Mouse (Mus musculus): ENCODE measurements around the gene Enho. TPM values are rescaled to one million over a fixed set of nuclear protein-coding genes. Genes with fewer than 3 reads are reported as not detected.
A peak's percentile ranks its signal among the peaks of the same experiment; 100 is the strongest.

The Enho gene
- total and polyA plus RNA-seq, 2 experiments from 2014 or later = 146 to 217 TPM

DNA sequence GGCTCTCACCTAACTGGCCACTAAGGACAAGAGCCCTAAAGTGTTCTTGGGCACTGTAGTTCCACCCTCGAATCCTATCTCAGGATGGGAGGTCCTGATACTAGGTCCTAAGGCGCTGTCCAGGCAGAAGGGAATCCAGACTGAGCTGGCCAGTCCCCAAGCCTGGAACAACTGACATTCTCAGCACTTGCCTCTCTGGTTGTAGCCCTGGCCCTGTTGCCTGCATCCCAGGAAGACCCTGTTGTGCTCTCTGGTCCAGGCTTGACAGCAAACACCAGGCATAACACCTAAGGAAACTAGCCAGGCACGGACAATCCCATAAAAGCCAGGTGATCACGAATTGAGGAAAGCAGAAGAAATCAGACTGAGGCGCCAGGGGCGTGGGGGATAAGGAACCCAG is 42.7 kb upstream of the Enho start:
- Histone ChIP-seq H3K4me1 (ENCODE audit: insufficient read depth, low read length) (0 out of 2 replicates have a peak, but pooled peaks cover 3% of the 10 kb centered on the region), H3K4me2 (ENCODE audit: low read depth, low read length, poor library complexity, severe bottlenecking) (no peak overlapping the region), H3K9ac (replicated peaks; ENCODE audit: low read length, poor library complexity, severe bottlenecking) (no peak overlapping the region; the same call in 1 of the 2 replicates), H3K27me3 (ENCODE audit: insufficient read depth, low read length) (no peaks in the 10 kb centered on the region), H3K4me3 (ENCODE audit: low read depth, low read length) (0 out of 2 replicates have a peak overlapping the region, but pooled peaks have one; percentile 0), H3K36me3 (ENCODE audit: insufficient read depth, low read length) (no peaks in the 10 kb centered on the region), H3K27ac (ENCODE audit: low read depth, low read length) (no peak overlapping the region), H3K9me3 (ENCODE audit: low read length) (no peaks in the 10 kb centered on the region)
- no peak for TF ChIP-seq CTCF (IDR thresholded peaks at IDR 0.05)
- ATAC-seq (ENCODE audit: low FRiP score) = no peak
- WGBS = 25% methylated on average over 6 of the region's 6 CpGs
- no peak for DNase-seq (ENCODE audit: low spot score)

GRCm38 (mm10) chr4:41681947-41682346 is 41.8 kb upstream of the Enho start:
- no peaks in the 10 kb centered on the region for H3K36me3 ChIP-seq (ENCODE audit: insufficient read depth, low read length)
- H3K27me3 ChIP-seq (ENCODE audit: insufficient read depth, low read length) = no peaks in the 10 kb centered on the region
- no peak overlapping the region for H3K9ac ChIP-seq (replicated peaks; ENCODE audit: low read length, poor library complexity, severe bottlenecking)
- TF ChIP-seq CTCF (IDR thresholded peaks at IDR 0.05) = no peak
- 67% methylated on average over 10 of the region's 10 CpGs for WGBS
- ATAC-seq (ENCODE audit: low FRiP score) (no peak), DNase-seq (ENCODE audit: low spot score) (no peak)
- H3K9me3 ChIP-seq (ENCODE audit: low read length) = no peaks in the 10 kb centered on the region
- 0 out of 2 replicates have a peak, but pooled peaks cover 3% of the 10 kb centered on the region for H3K4me1 ChIP-seq (ENCODE audit: insufficient read depth, low read length)
- H3K4me2 ChIP-seq (ENCODE audit: low read depth, low read length, poor library complexity, severe bottlenecking) = no peak overlapping the region
- H3K4me3 ChIP-seq (ENCODE audit: low read depth, low read length) = no peak overlapping the region
- H3K27ac ChIP-seq (ENCODE audit: low read depth, low read length) = no peak overlapping the region

DNA sequence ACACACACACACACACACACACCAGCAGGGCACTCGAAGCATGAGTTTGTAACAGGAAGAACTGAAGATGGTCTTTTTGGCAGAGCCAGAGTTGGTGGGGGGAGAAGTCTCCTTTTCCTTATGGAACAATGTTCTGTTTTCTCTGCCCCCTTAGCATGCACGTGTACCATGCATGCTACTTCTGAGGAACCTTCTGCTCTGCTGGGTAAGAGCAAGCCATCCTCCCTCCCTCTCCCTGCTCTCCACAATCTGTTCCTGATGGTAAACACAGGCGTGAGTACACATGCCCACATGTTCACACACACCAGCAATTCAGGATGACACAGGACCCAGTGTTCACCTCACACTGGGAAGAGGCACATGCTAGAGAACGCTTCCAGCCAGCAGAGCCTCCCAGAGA is 41.1 kb upstream of the Enho start:
- Histone ChIP-seq H3K4me2 (ENCODE audit: low read depth, low read length, poor library complexity, severe bottlenecking) (no peak overlapping the region), H3K4me1 (ENCODE audit: insufficient read depth, low read length) (0 out of 2 replicates have a peak, but pooled peaks cover 3% of the 10 kb centered on the region), H3K27ac (ENCODE audit: low read depth, low read length) (no peak overlapping the region), H3K36me3 (ENCODE audit: insufficient read depth, low read length) (no peaks in the 10 kb centered on the region), H3K27me3 (ENCODE audit: insufficient read depth, low read length) (no peaks in the 10 kb centered on the region), H3K9me3 (ENCODE audit: low read length) (no peaks in the 10 kb centered on the region), H3K9ac (replicated peaks; ENCODE audit: low read length, poor library complexity, severe bottlenecking) (no peak overlapping the region), H3K4me3 (ENCODE audit: low read depth, low read length) (no peak overlapping the region)
- ATAC-seq (ENCODE audit: low FRiP score) (no peak), DNase-seq (ENCODE audit: low spot score) (peak; percentile 39)
- WGBS = 60% methylated on average over 4 of the region's 4 CpGs
- no peak for TF ChIP-seq CTCF (IDR thresholded peaks at IDR 0.05)

DNA sequence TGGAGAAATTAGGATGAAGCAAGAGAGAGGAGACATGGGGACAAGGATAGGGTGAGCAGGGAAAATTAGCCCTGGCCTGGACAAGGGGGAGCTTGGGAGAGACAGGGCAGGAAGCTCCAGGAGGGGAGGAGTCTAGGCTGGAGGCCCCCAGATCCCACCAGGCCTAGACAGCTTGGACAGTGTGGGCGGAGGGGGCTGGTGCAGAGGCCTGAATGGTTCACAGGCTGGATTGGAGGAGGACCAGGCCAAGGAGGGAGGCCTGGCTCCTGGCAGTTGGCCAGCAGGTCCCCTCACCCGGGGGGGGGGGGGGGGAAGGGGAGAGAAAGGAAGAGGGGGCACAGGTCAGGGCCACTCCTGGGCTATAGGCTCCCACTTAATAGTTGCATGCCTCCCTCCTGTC is 39.2 kb upstream of the Enho start:
- Histone ChIP-seq H3K27ac (ENCODE audit: low read depth, low read length) (no peak overlapping the region), H3K9ac (replicated peaks; ENCODE audit: low read length, poor library complexity, severe bottlenecking) (no peak overlapping the region), H3K4me3 (ENCODE audit: low read depth, low read length) (no peak overlapping the region), H3K27me3 (ENCODE audit: insufficient read depth, low read length) (no peaks in the 10 kb centered on the region), H3K4me2 (ENCODE audit: low read depth, low read length, poor library complexity, severe bottlenecking) (no peak overlapping the region), H3K36me3 (ENCODE audit: insufficient read depth, low read length) (no peaks in the 10 kb centered on the region), H3K4me1 (ENCODE audit: insufficient read depth, low read length) (peaks cover 5% of the 10 kb centered on the region; the same call in 1 of the 2 replicates), H3K9me3 (ENCODE audit: low read length) (no peaks in the 10 kb centered on the region)
- no peak for TF ChIP-seq CTCF (IDR thresholded peaks at IDR 0.05)
- DNase-seq (ENCODE audit: low spot score) = no peak
- 40% methylated on average over 1 of the region's 2 CpGs for whole genome bisulfite sequencing
- ATAC-seq (ENCODE audit: low FRiP score) = no peak

GRCm38 (mm10) chr4:41678863-41679262 is 38.7 kb upstream of the Enho start:
- ATAC-seq (ENCODE audit: low FRiP score) (no peak), DNase-seq (ENCODE audit: low spot score) (no peak)
- no peak overlapping the region for H3K9ac ChIP-seq (replicated peaks; ENCODE audit: low read length, poor library complexity, severe bottlenecking)
- no peaks in the 10 kb centered on the region for H3K27me3 ChIP-seq (ENCODE audit: insufficient read depth, low read length)
- no peak overlapping the region for H3K4me2 ChIP-seq (ENCODE audit: low read depth, low read length, poor library complexity, severe bottlenecking)
- 65% methylated on average over 6 of the region's 6 CpGs for whole genome bisulfite sequencing
- no peak for TF ChIP-seq CTCF (IDR thresholded peaks at IDR 0.05)
- no peaks in the 10 kb centered on the region for H3K9me3 ChIP-seq (ENCODE audit: low read length)
- no peak overlapping the region for H3K4me3 ChIP-seq (ENCODE audit: low read depth, low read length)
- H3K27ac ChIP-seq (ENCODE audit: low read depth, low read length) = no peak overlapping the region
- no peaks in the 10 kb centered on the region for H3K36me3 ChIP-seq (ENCODE audit: insufficient read depth, low read length)
- H3K4me1 ChIP-seq (ENCODE audit: insufficient read depth, low read length) = peaks cover 5% of the 10 kb centered on the region; the same call in 1 of the 2 replicates

DNA sequence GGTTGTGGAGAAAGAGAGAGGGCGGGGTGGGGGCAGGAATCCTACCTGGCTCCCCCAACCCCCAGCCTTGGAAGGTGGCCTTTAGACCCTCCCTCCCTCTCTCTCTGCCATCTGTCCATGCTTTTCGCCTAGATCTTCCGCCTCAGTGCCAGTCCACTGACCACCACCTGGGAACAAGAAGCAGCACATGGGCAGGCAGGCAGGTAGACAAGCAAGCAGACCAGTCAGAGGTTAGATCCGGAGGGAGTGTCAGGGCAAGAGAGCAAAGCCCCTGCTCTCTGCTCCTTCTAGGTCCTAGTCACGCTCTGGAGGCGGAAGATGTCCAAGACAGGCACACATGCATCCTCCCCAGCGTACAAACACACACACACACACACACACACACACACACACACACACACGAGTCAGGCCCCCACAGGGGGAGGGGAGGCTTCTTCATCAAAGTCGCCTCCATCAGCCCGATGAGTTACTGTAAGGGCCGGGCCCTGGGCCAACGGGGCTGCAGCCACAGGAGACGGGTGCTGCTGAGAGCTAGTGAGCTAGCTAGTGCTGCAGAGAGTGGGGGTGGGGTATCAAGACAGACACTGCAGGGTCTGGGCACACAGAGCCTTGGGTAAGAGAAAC is 37.0 kb upstream of the Enho start:
- no peak overlapping the region for H3K4me2 ChIP-seq (ENCODE audit: low read depth, low read length, poor library complexity, severe bottlenecking)
- TF ChIP-seq CTCF (IDR thresholded peaks at IDR 0.05) = no peak

More for the DNA sequence above, 37.0 kb upstream of the Enho start:
- Histone ChIP-seq H3K9me3 (ENCODE audit: low read length) (no peaks in the 10 kb centered on the region), H3K9ac (replicated peaks; ENCODE audit: low read length, poor library complexity, severe bottlenecking) (no peak overlapping the region), H3K27me3 (ENCODE audit: insufficient read depth, low read length) (no peaks in the 10 kb centered on the region), H3K27ac (ENCODE audit: low read depth, low read length) (no peak overlapping the region), H3K36me3 (ENCODE audit: insufficient read depth, low read length) (no peaks in the 10 kb centered on the region), H3K4me1 (ENCODE audit: insufficient read depth, low read length) (peaks cover 5% of the 10 kb centered on the region; the same call in 1 of the 2 replicates), H3K4me3 (ENCODE audit: low read depth, low read length) (no peak overlapping the region)
- DNase-seq (ENCODE audit: low spot score) (peak; percentile 75), ATAC-seq (ENCODE audit: low FRiP score) (no peak)
- 51% methylated on average over 11 of the region's 13 CpGs for WGBS
